ENCODE assay signal across 19 mouse cellular contexts in genomic region chr13:39774111-39774510, GRCm38 (mm10).
DNase-seq lines count a peak whose midpoint lies in the region; ATAC-seq and TF ChIP-seq lines count a peak whose summit lies in the region.
"Had no signal": no experiment of that assay in that cellular context is flagged by ENCODE, and none has a peak within 500 bp of the region (broad histone marks: within the 10 kb centered on the region; RNA-seq: fewer than 3 reads in every experiment).

No protein-coding gene starts in this region.

- H3K9me3 ChIP-seq in forebrain, embryonic 13.5 days (replicated peaks) = no peaks in the 10 kb centered on the region
- no peaks in the 10 kb centered on the region for H3K9me3 ChIP-seq in forebrain, embryonic 10.5 days
- H3K9me3 ChIP-seq: embryonic facial prominence, embryonic 15.5 days; heart, embryonic 10.5 days; limb, embryonic 13.5 days; neural tube, embryonic 13.5 days had no signal

- intact Hi-C loops in left cerebral cortex, adult 2 months (cut with DNase I) = no loop called here

- H3K4me3 ChIP-seq in forebrain, embryonic 13.5 days = no peak overlapping the region
- no peak overlapping the region for H3K4me3 ChIP-seq in forebrain, embryonic 10.5 days
- 0 out of 2 replicates have a peak overlapping the region, but pooled peaks have one; percentile 7 for H3K4me3 ChIP-seq in left cerebral cortex, adult 2 months
- H3K4me3 ChIP-seq: embryonic facial prominence, embryonic 15.5 days; heart, embryonic 10.5 days; limb, embryonic 13.5 days; neural tube, embryonic 13.5 days had no signal

- H3K27me3 ChIP-seq in forebrain, embryonic 13.5 days = no peaks in the 10 kb centered on the region; the same call in 1 of the 2 replicates
- no peaks in the 10 kb centered on the region for H3K27me3 ChIP-seq in forebrain, embryonic 10.5 days (ENCODE audit: poor library complexity, severe bottlenecking)
- H3K27me3 ChIP-seq: embryonic facial prominence, embryonic 15.5 days; limb, embryonic 13.5 days; neural tube, embryonic 13.5 days had no signal

- H3K27ac ChIP-seq in forebrain, embryonic 13.5 days = no peak overlapping the region
- H3K27ac ChIP-seq in forebrain, embryonic 10.5 days = no peak overlapping the region
- H3K27ac ChIP-seq in left cerebral cortex, adult 2 months = no peak overlapping the region
- H3K27ac ChIP-seq: embryonic facial prominence, embryonic 15.5 days; heart, embryonic 10.5 days; limb, embryonic 13.5 days; macrophage; neural tube, embryonic 13.5 days had no signal

- DNase-seq in forebrain, embryonic 10.5 days (ENCODE audit: extremely low spot score, low spot score) = no peak
- peak in 1 of 2 experiments; percentile 7 for DNase-seq in left cerebral cortex, adult 2 months (ENCODE audit: extremely low spot score in 1 of 2, low spot score in 2 of 2)
- DNase-seq in left cerebral cortex, adult 9 months (ENCODE audit: low spot score in 2 of 2) = no peak
- DNase-seq in Muller cell, postnatal 12 days (ENCODE audit: inconsistent ontology term) = peak; percentile 64
- DNase-seq in cerebellum, postnatal 25 days = peak; percentile 33 to 49
- DNase-seq in adrenal gland, adult 8-10 months = no peak
- no peak for DNase-seq in lung, postnatal 10 days
- DNase-seq: adrenal gland, postnatal 25 days; gastrocnemius, postnatal 25 days; kidney, postnatal 36 days; thymus, adult 2 months had no signal

- H3K4me1 ChIP-seq in forebrain, embryonic 13.5 days = 0 out of 2 replicates have a peak, but pooled peaks cover 6% of the 10 kb centered on the region
- H3K4me1 ChIP-seq in forebrain, embryonic 10.5 days = no peaks in the 10 kb centered on the region
- H3K4me1 ChIP-seq: embryonic facial prominence, embryonic 15.5 days; limb, embryonic 13.5 days; neural tube, embryonic 13.5 days had no signal

- 66% methylated on average over 8 of the region's 8 CpGs for WGBS in forebrain, embryonic 13.5 days
- WGBS in forebrain, embryonic 10.5 days = 83% methylated on average over 8 of the region's 8 CpGs

- no peak overlapping the region for H3K9ac ChIP-seq in forebrain, embryonic 13.5 days
- H3K9ac ChIP-seq: embryonic facial prominence, embryonic 15.5 days; limb, embryonic 13.5 days; neural tube, embryonic 13.5 days had no signal

- TF ChIP-seq CTCF in left cerebral cortex, adult 2 months (IDR thresholded peaks at IDR 0.05) = no peak

- ATAC-seq in forebrain, embryonic 13.5 days = 0 out of 2 replicates have a peak, but pooled peaks have one; percentile 70
- ATAC-seq: intestine, embryonic 16.5 days had no signal

- no peaks in the 10 kb centered on the region for H3K36me3 ChIP-seq in forebrain, embryonic 13.5 days (ENCODE audit: poor library complexity, severe bottlenecking)
- no peaks in the 10 kb centered on the region for H3K36me3 ChIP-seq in forebrain, embryonic 10.5 days (replicated peaks)
- H3K36me3 ChIP-seq: embryonic facial prominence, embryonic 15.5 days; G1E; heart, embryonic 10.5 days; limb, embryonic 13.5 days; neural tube, embryonic 13.5 days had no signal

- no peak overlapping the region; the same call in 1 of the 2 replicates for H3K4me2 ChIP-seq in forebrain, embryonic 13.5 days
- H3K4me2 ChIP-seq: embryonic facial prominence, embryonic 15.5 days; limb, embryonic 13.5 days; neural tube, embryonic 13.5 days had no signal

Comparison
In these comparisons a context has a peak if more than half of its experiments do, and no peak if none do; other contexts are left out.
1. DNase-seq: peak in Muller cell, postnatal 12 days (single experiment) and cerebellum, postnatal 25 days (2 of 2); none in forebrain, embryonic 10.5 days (single experiment), left cerebral cortex, adult 9 months (0 of 2), adrenal gland, adult 8-10 months (single experiment) and lung, postnatal 10 days (single experiment).